Mouse (Mus musculus) limb, embryonic 15.5 days (tissue): ENCODE data around the gene Setd4. TPM values are rescaled to one million over a fixed set of nuclear protein-coding genes. Genes with fewer than 3 reads are reported as not detected.

Experiments used
- ATAC-seq: fragments of 200-750 bp; cut with Nextera tagmentation; 2 replicates; pipeline ENCODE4 v1.8.0; 2017; ENCODE audit warnings: low read depth, moderate TSS enrichment; ENCODE audit not compliant: insufficient number of reproducible peaks, low FRiP score, low TSS enrichment
- H3K27ac ChIP-seq: fragments of 300-500 bp; sonication (generic); 2 replicates; pipeline ENCODE4 v1.5.1; 2015; ENCODE audit warnings: moderate library complexity, mild to moderate bottlenecking, inconsistent platforms
- H3K27me3 ChIP-seq: fragments of 300-500 bp; sonication (generic); 2 replicates; pipeline ENCODE4 v1.6.1; 2015; ENCODE audit warnings: inconsistent platforms
- H3K36me3 ChIP-seq: fragments of 300-500 bp; sonication (generic); 2 replicates; pipeline ENCODE4 v1.6.1; 2015; ENCODE audit warnings: inconsistent platforms
- H3K4me1 ChIP-seq: fragments of 300-500 bp; sonication (generic); 2 replicates; pipeline ENCODE4 v1.6.1; 2015; ENCODE audit warnings: inconsistent platforms
- H3K4me2 ChIP-seq: fragments of 300-500 bp; sonication (generic); 2 replicates; pipeline ENCODE4 v1.6.1; 2015; ENCODE audit warnings: mild to moderate bottlenecking, inconsistent platforms
- H3K4me3 ChIP-seq: fragments of 300-500 bp; sonication (generic); 2 replicates; pipeline ENCODE4 v1.5.1; 2015; ENCODE audit warnings: mild to moderate bottlenecking, inconsistent platforms
- H3K9ac ChIP-seq: fragments of 300-500 bp; sonication (generic); 2 replicates; pipeline ENCODE4 v1.6.1; 2015; ENCODE audit warnings: inconsistent platforms
- H3K9me3 ChIP-seq: fragments of 300-500 bp; sonication (generic); 2 replicates; pipeline ENCODE4 v1.6.1; 2016; ENCODE audit warnings: inconsistent platforms
- WGBS: fragments of 180-500 bp; shearing (Covaris S2); methylation state at CpG from one replicate; pipeline ENCODE4 v1.1.7; 2015; 5-methylcytosine and 5-hydroxymethylcytosine counted together
- polyA plus RNA-seq: library from polyadenylated mRNA; unstranded; fragments of >200 nt; fragmentation: Nextera tagmentation; extraction: Ambion mirVana; gene quantifications from 2 replicates; pipeline ENCODE4 v1.2.1, GENCODE M21; 2015

The Setd4 gene
- polyA plus RNA-seq, 1 experiment from 2014 or later, result 14.3 TPM

GRCm38 (mm10) chr16:93590915-93591314 lies 12.9 kb downstream of the Setd4 start:
- H3K4me1 ChIP-seq, result no peaks in the 10 kb centered on the region
- H3K36me3 ChIP-seq, result peaks cover 57% of the 10 kb centered on the region
- H3K27me3 ChIP-seq, result no peaks in the 10 kb centered on the region
- H3K9me3 ChIP-seq, result no peaks in the 10 kb centered on the region
- WGBS, result 94% methylated on average over 15 of the region's 15 CpGs
- ATAC-seq, result no peak
- H3K9ac ChIP-seq, result no peak overlapping the region
- H3K27ac ChIP-seq, result no peak overlapping the region
- H3K4me3 ChIP-seq, result no peak overlapping the region
- no peak overlapping the region for H3K4me2 ChIP-seq

DNA sequence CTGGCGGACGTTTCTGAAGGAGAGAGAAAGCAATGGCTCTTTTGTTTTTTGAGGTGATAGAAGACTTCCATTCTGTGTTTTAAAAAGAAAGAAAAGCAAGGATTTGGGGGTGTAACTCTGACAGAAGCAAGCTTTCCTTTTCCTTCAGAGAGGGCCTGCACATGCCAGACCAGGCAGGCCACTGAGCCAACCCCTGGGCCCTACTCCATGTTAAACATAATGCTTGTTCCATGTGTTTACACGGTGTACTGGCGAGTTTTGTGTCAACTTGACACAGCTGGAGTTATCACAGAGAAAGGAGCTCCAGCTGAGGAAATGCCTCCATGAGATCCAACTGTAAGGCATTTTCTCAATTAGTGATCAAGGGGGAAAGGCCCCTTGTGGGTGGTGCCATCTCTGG lies 15.6 kb downstream of the Setd4 start:
- Histone ChIP-seq H3K36me3 (peaks cover 60% of the 10 kb centered on the region), H3K4me3 (no peak overlapping the region), H3K27me3 (no peaks in the 10 kb centered on the region), H3K9ac (no peak overlapping the region), H3K4me1 (no peaks in the 10 kb centered on the region), H3K27ac (no peak overlapping the region), H3K4me2 (no peak overlapping the region), H3K9me3 (no peaks in the 10 kb centered on the region)
- 71% methylated on average over 4 of the region's 4 CpGs for WGBS
- no peak for ATAC-seq

- H3K36me3 ChIP-seq, result peaks cover 53% of the 10 kb centered on the region
- H3K27ac ChIP-seq, result no peak overlapping the region
- no peak for ATAC-seq
- no peaks in the 10 kb centered on the region for H3K9me3 ChIP-seq
- no peak overlapping the region for H3K4me2 ChIP-seq
- 76% methylated on average over 8 of the region's 8 CpGs for WGBS
- no peaks in the 10 kb centered on the region for H3K27me3 ChIP-seq
- no peak overlapping the region for H3K9ac ChIP-seq
- H3K4me1 ChIP-seq, result no peaks in the 10 kb centered on the region
- no peak overlapping the region for H3K4me3 ChIP-seq
Observed at GRCm38 (mm10) chr16:93586382-93586781, 17.5 kb downstream of the Setd4 start.

DNA sequence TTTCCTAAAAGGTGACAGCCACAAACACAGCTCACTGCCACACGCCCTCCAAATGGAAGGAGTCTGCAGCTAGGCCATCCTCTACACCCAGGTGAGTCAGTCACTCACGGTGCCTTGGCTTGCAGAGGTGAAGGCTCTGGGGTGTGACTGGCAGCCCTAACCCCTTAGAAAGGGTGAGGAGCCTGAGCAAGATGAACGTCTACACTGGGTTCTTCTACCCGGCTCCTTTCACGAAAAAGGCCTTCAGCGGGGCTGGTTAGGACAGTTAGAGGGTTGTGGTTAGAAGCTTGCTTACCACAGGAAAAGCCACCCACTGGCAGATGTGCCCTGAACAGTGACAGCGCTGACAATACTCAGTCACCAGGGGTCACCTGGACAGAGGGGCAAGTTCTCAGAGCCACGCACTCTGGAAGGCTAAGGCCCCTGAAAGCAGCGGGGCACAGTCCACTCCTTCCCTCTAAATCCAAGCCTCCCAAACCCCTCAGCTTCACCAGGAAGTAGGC lies 18.1 kb downstream of the Setd4 start:
- no peaks in the 10 kb centered on the region for H3K4me1 ChIP-seq
- no peak overlapping the region for H3K4me3 ChIP-seq
- peaks cover 47% of the 10 kb centered on the region for H3K36me3 ChIP-seq
- no peak overlapping the region for H3K4me2 ChIP-seq
- no peak overlapping the region for H3K27ac ChIP-seq
- no peak overlapping the region for H3K9ac ChIP-seq
- ATAC-seq, result no peak; the same call in 1 of the 2 replicates
- H3K27me3 ChIP-seq, result no peaks in the 10 kb centered on the region
- WGBS, result 80% methylated on average over 9 of the region's 9 CpGs
- H3K9me3 ChIP-seq, result no peaks in the 10 kb centered on the region

DNA sequence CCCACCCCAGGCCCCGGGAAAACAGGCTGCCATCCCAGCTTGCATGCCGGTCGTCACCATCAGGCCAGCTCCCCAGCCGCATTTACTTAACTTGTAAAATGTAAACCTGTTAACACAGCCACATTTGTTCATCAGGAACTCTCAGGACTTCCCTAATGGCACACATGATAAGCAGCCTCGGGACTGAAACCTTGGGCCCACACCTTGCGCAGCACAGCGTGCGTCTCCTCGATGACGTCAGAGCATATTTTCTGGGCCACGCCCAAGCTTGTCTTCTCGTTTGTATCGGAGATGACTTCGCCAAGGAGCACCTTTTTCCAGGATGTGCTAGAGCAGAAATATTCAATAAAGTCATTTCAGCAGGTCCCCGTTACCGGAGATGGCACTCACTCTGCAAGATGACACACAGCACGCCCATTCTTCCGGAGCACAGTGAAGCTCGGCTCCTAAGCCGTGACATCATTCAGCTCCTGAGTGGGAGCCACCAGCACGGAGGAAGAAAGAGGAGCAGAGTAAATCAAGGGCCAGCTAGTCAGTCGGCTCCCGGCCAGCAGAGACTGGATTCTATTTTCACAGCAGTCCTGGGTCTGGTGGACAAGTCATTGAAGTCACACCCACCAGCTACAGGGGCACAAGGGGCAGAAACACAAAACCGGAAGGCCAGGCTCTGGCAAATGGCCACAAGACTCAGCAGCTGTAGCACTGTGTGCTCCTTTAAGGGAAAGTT lies 18.7 kb downstream of the Setd4 start:
- Histone ChIP-seq H3K4me3 (no peak overlapping the region), H3K9ac (no peak overlapping the region), H3K27ac (no peak overlapping the region), H3K4me2 (no peak overlapping the region), H3K4me1 (no peaks in the 10 kb centered on the region), H3K9me3 (no peaks in the 10 kb centered on the region), H3K36me3 (peaks cover 41% of the 10 kb centered on the region), H3K27me3 (no peaks in the 10 kb centered on the region)
- WGBS, result 81% methylated on average over 24 of the region's 24 CpGs
- peak; percentile 31 for ATAC-seq

DNA sequence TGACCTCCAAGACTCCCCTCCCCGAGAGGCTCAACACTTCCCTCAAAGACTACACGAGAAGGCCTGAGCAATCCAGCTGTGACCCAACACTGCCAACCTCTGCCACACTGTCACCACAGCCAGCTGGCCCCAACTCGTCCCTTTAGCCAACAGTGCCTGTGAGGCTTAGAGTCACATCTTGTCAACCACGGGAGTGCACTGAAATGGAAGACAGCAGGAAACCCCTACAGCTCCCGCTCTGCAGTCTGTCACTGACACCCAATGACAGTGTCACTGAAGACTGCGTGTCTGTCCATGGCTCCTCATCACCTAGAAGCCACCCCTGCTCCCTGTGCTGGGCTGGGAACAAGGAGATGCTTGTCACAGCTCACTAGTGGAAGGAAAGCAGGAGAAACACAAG lies 22.7 kb downstream of the Setd4 start:
- H3K27ac ChIP-seq, result no peak overlapping the region
- no peak overlapping the region for H3K4me2 ChIP-seq
- no peak for ATAC-seq
- no peaks in the 10 kb centered on the region for H3K27me3 ChIP-seq
- no peak overlapping the region for H3K9ac ChIP-seq
- no peak overlapping the region for H3K4me3 ChIP-seq
- H3K9me3 ChIP-seq, result no peaks in the 10 kb centered on the region
- H3K36me3 ChIP-seq, result peaks cover 19% of the 10 kb centered on the region
- H3K4me1 ChIP-seq, result peaks cover 4% of the 10 kb centered on the region; the same call in 1 of the 2 replicates
- 47% methylated on average over 6 of the region's 6 CpGs for WGBS

GRCm38 (mm10) chr16:93578346-93579005 lies 25.4 kb downstream of the Setd4 start:
- no peak overlapping the region for H3K9ac ChIP-seq
- 84% methylated on average over 8 of the region's 8 CpGs for WGBS

DNA sequence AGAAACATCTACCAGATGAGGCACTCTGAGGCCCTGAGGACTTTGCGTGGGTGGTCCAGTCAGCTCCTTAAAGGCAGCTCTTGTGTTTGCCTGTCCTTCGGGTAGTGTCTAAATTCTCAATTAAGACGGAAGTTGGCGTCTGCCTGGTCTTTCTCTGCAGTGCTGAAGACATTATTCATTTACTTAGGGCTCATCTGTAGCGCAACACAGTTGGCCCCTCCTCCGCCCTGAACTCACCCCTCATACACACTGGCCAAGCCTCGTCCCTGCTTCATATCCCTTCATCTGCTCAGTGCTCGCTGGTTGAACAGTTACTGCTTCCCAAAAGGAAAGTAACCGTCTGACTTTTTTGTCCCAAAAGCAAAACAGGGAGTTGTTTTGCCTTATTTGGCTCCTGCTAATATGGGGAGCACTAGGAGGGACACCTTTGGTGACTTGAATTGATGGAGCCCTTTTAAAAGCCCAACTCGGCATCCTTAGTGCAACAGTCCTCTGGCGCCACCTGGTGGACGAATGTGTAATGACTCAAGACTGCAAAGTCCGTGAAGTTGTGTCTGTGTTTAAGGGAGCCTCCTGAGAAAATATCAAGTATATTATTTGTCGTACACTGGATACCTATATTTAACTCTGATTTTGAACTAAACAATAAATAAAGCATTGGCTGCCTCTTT lies 27.3 kb downstream of the Setd4 start:
- Histone ChIP-seq H3K27me3 (no peaks in the 10 kb centered on the region), H3K9ac (no peak overlapping the region), H3K4me1 (peaks cover 17% of the 10 kb centered on the region), H3K9me3 (no peaks in the 10 kb centered on the region), H3K4me3 (no peak overlapping the region), H3K4me2 (no peak overlapping the region), H3K27ac (no peak overlapping the region), H3K36me3 (no peaks in the 10 kb centered on the region)
- ATAC-seq, result no peak
- WGBS, result 33% methylated on average over 14 of the region's 14 CpGs

More at GRCm38 (mm10) chr16:93578346-93579005, 25.4 kb downstream of the Setd4 start:
- ATAC-seq, result no peak
- H3K36me3 ChIP-seq, result no peaks in the 10 kb centered on the region
- peaks cover 17% of the 10 kb centered on the region for H3K4me1 ChIP-seq
- no peaks in the 10 kb centered on the region for H3K27me3 ChIP-seq
- no peaks in the 10 kb centered on the region for H3K9me3 ChIP-seq
- no peak overlapping the region for H3K4me3 ChIP-seq
- no peak overlapping the region for H3K27ac ChIP-seq
- H3K4me2 ChIP-seq, result no peak overlapping the region

DNA sequence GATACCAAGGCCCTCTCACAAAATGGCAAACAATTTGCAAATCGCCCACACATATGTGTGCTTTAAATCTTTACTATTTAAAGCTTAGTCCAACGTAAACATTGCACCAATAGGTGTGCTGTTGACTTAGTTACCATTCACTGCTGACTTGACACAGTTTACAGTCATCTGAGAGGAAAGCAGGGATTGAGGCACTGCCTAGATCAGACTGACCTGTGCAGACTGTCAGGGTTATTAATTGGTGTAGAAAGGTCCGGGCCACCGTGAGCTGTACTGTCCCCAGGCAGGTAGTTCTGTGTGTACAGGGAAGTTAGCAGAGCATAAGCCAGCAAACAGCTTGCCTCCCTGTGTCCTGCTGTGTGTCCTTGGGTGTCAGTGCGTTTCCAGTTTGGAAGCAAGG lies 28.3 kb downstream of the Setd4 start:
- H3K27ac ChIP-seq, result no peak overlapping the region
- H3K36me3 ChIP-seq, result no peaks in the 10 kb centered on the region
- ATAC-seq, result no peak
- no peaks in the 10 kb centered on the region for H3K27me3 ChIP-seq
- no peak overlapping the region for H3K4me3 ChIP-seq
- peaks cover 17% of the 10 kb centered on the region for H3K4me1 ChIP-seq
- no peaks in the 10 kb centered on the region for H3K9me3 ChIP-seq
- H3K9ac ChIP-seq, result no peak overlapping the region
- 72% methylated on average over 5 of the region's 5 CpGs for WGBS
- H3K4me2 ChIP-seq, result no peak overlapping the region

- peaks cover 17% of the 10 kb centered on the region for H3K4me1 ChIP-seq
- ATAC-seq, result no peak
- H3K9ac ChIP-seq, result no peak overlapping the region
- no peaks in the 10 kb centered on the region for H3K36me3 ChIP-seq
- no peaks in the 10 kb centered on the region for H3K27me3 ChIP-seq
- H3K4me2 ChIP-seq, result no peak overlapping the region
- WGBS, result 44% methylated on average over 18 of the region's 18 CpGs
- no peak overlapping the region for H3K27ac ChIP-seq
- H3K9me3 ChIP-seq, result no peaks in the 10 kb centered on the region
- no peak overlapping the region for H3K4me3 ChIP-seq
Observed at GRCm38 (mm10) chr16:93574521-93575191, 29.2 kb downstream of the Setd4 start.

- WGBS, result 94% methylated on average over 5 of the region's 5 CpGs
- no peaks in the 10 kb centered on the region for H3K27me3 ChIP-seq
- H3K4me2 ChIP-seq, result no peak overlapping the region
- no peak overlapping the region for H3K27ac ChIP-seq
- peaks cover 17% of the 10 kb centered on the region for H3K4me1 ChIP-seq
- no peak overlapping the region for H3K4me3 ChIP-seq
- H3K9me3 ChIP-seq, result no peaks in the 10 kb centered on the region
- ATAC-seq, result no peak
- H3K9ac ChIP-seq, result no peak overlapping the region
- H3K36me3 ChIP-seq, result no peaks in the 10 kb centered on the region
Observed at GRCm38 (mm10) chr16:93573434-93573833, 30.4 kb downstream of the Setd4 start.
